Mouse (Mus musculus) embryonic facial prominence, embryonic 11.5 days (tissue): ENCODE measurements around the gene Cacng3. TPM values are rescaled to one million over a fixed set of nuclear protein-coding genes. Genes with fewer than 3 reads are reported as not detected.

Experiments used
- ATAC-seq: fragments of 200-750 bp; cut with Nextera tagmentation; replicated peaks from 2 replicates; pipeline ENCODE4 v1.8.0; 2017; ENCODE audit warnings: low read depth; ENCODE audit not compliant: insufficient number of reproducible peaks, low FRiP score, low TSS enrichment
- DNase-seq: peaks from one replicate; pipeline ENCODE4 v3.0.0-alpha.2; 2015; ENCODE audit warnings: low spot score
- H3K27ac ChIP-seq: fragments of 300-500 bp; sonication (generic); replicated peaks from 2 replicates; pipeline ENCODE4 v1.5.1; 2014; ENCODE audit warnings: mild to moderate bottlenecking, low read depth, low read length, control low read depth
- H3K27me3 ChIP-seq: fragments of 300-500 bp; sonication (generic); 2 replicates; pipeline ENCODE4 v1.6.1; 2014; ENCODE audit warnings: mild to moderate bottlenecking, low read length, moderate library complexity, mixed read lengths; ENCODE audit not compliant: control insufficient read depth, insufficient read depth
- H3K36me3 ChIP-seq: fragments of 300-500 bp; sonication (generic); replicated peaks from 2 replicates; pipeline ENCODE4 v1.6.1; 2014; ENCODE audit warnings: low read depth, mild to moderate bottlenecking, low read length, moderate library complexity, mixed read lengths; ENCODE audit not compliant: control insufficient read depth, insufficient read depth
- H3K4me1 ChIP-seq: fragments of 300-500 bp; sonication (generic); 2 replicates; pipeline ENCODE4 v1.6.1; 2014; ENCODE audit warnings: low read length, mixed read lengths; ENCODE audit not compliant: control insufficient read depth, insufficient read depth
- H3K4me2 ChIP-seq: fragments of 300-500 bp; sonication (generic); 2 replicates; pipeline ENCODE4 v1.6.1; 2014; ENCODE audit warnings: low read depth, mild to moderate bottlenecking, control low read depth, low read length, moderate library complexity
- H3K4me3 ChIP-seq: fragments of 300-500 bp; sonication (generic); 2 replicates; pipeline ENCODE4 v1.5.1; 2014; ENCODE audit warnings: low read depth, low read length, control low read depth
- H3K9ac ChIP-seq: fragments of 300-500 bp; sonication (generic); replicated peaks from 2 replicates; pipeline ENCODE4 v1.6.1; 2014; ENCODE audit warnings: mild to moderate bottlenecking, control low read depth, low read length
- H3K9me3 ChIP-seq: fragments of 300-500 bp; sonication (generic); replicated peaks from 2 replicates; pipeline ENCODE4 v1.6.1; 2016; ENCODE audit warnings: mild to moderate bottlenecking, low read length, inconsistent platforms, mixed read lengths; ENCODE audit not compliant: control insufficient read depth
- WGBS: fragments of 180-500 bp; shearing (Covaris S2); extraction: QIAGEN DNeasy Blood & Tissue Kit; methylation state at CpG from one replicate; pipeline ENCODE4 v1.1.7; 2014; 5-methylcytosine and 5-hydroxymethylcytosine counted together
- polyA plus RNA-seq: library from polyadenylated mRNA; unstranded; fragments of >200 nt; fragmentation: Nextera tagmentation; extraction: Ambion mirVana; gene quantifications from 2 replicates; pipeline ENCODE4 v1.2.1, GENCODE M21; 2014

Gene Cacng3
- polyA plus RNA-seq, 1 experiment from 2014 or later = 0.95 TPM

- H3K27ac ChIP-seq = no peak overlapping the region
- no peak for DNase-seq
- no peak for ATAC-seq
- WGBS = 77% methylated on average over 9 of the region's 9 CpGs
- no peak overlapping the region for H3K4me2 ChIP-seq
- H3K9me3 ChIP-seq = no peaks in the 10 kb centered on the region
- H3K4me3 ChIP-seq = no peak overlapping the region
- H3K27me3 ChIP-seq = no peaks in the 10 kb centered on the region
- no peak overlapping the region for H3K9ac ChIP-seq
- no peaks in the 10 kb centered on the region for H3K36me3 ChIP-seq
- H3K4me1 ChIP-seq = no peaks in the 10 kb centered on the region
These were observed 133.7 kb downstream of the Cacng3 start for GRCm38 (mm10) chr7:122803839-122804496.

DNA sequence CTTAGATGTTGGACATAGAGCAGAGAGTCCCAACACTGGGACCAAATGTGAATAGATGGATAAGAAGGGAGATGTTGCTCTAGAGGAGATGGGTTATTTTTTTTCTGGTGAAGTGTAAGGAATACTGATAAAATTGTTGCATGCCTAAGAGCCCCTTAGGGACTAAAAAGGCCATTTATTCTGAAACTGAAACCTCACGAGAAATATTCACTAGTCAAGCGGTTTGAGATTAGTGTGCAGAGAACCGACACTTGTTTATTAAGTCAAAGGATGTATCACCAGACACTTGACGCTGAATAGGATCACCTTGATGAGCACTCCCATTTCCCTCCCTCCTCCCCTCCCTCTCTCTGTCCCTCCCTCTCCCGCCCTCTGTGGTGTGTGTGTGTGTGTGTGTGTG is 136.2 kb downstream of the Cacng3 start:
- Histone ChIP-seq H3K36me3 (no peaks in the 10 kb centered on the region), H3K9ac (no peak overlapping the region), H3K27ac (no peak overlapping the region), H3K4me2 (no peak overlapping the region), H3K27me3 (no peaks in the 10 kb centered on the region), H3K9me3 (no peaks in the 10 kb centered on the region), H3K4me1 (no peaks in the 10 kb centered on the region), H3K4me3 (no peak overlapping the region)
- ATAC-seq (no peak), DNase-seq (no peak)
- 74% methylated on average over 5 of the region's 5 CpGs for WGBS

DNA sequence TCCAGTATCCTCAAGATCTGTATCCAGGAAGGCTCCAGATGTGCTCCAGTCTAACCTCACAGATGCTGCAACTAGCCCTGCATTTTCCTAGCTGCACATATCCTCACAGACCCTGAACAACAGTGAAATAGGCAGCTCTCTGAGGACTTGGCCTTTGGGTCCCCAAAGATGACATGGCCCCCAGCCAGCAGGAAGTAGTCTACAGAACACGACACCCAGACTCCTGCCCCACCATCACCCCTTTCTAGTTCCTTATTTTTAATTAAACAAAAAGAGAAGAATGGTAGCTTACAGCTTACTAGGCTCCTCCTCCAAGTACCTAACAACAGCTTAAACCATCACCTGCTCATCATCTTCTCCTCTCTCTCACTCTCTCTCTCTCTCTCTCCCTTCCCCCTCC is 143.4 kb downstream of the Cacng3 start:
- H3K4me2 ChIP-seq = no peak overlapping the region
- no peak overlapping the region for H3K4me3 ChIP-seq
- no peaks in the 10 kb centered on the region for H3K36me3 ChIP-seq
- 57% methylated on average over 1 of the region's 1 CpGs for WGBS
- H3K4me1 ChIP-seq = no peaks in the 10 kb centered on the region
- no peaks in the 10 kb centered on the region for H3K27me3 ChIP-seq
- no peaks in the 10 kb centered on the region for H3K9me3 ChIP-seq
- H3K27ac ChIP-seq = no peak overlapping the region
- H3K9ac ChIP-seq = no peak overlapping the region
- DNase-seq (no peak), ATAC-seq (no peak)

DNA sequence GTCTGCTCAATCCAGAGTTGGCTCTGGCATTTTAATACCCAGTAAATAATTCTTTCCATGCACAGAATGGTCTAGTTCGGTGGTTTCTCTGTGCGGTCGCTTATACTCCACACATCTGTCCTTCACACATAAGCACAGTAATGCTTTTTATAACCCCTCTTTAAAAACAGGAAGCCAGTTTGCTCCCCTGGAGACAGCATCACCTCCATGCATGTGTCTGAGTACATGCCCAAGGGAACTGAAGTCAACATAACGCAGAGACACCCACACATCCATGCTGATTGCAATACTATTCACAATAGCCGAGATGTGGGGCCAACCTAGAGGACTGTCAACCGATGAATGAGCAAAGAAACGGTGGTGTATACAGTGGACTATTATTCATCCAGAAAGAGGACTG is 147.3 kb downstream of the Cacng3 start:
- Histone ChIP-seq H3K27ac (no peak overlapping the region), H3K9me3 (no peaks in the 10 kb centered on the region), H3K4me3 (no peak overlapping the region), H3K27me3 (no peaks in the 10 kb centered on the region), H3K9ac (no peak overlapping the region), H3K4me2 (no peak overlapping the region), H3K36me3 (no peaks in the 10 kb centered on the region), H3K4me1 (no peaks in the 10 kb centered on the region)
- WGBS = 88% methylated on average over 7 of the region's 7 CpGs
- DNase-seq = no peak
- no peak for ATAC-seq
